In genomic region chr19:11852652-11853051, GRCm38 (mm10) we compare ENCODE assay signal across 27 mouse cellular contexts. TPM values are rescaled to one million over a fixed set of nuclear protein-coding genes. Genes with fewer than 3 reads are reported as not detected.
"Had no signal": no experiment of that assay in that cellular context is flagged by ENCODE, and none has a peak within 500 bp of the region (broad histone marks: within the 10 kb centered on the region; RNA-seq: fewer than 3 reads in every experiment).

No protein-coding gene starts in this region.

- DNase-seq: kidney, adult 2 months; kidney, postnatal 25 days; liver; lung, adult 18-20 months; lung, postnatal 14 days; lung, postnatal 4 days; right cerebral cortex, adult 18-20 months; right cerebral cortex, postnatal 14 days; right cerebral cortex, postnatal 4 days; thymus, postnatal 36 days had no signal

- ATAC-seq: liver, embryonic 12.5 days; midbrain, embryonic 15.5 days had no signal

RNA-seq across cellular contexts. Expression of gene Olfr1418, which starts 8.2 kb away (rescaled TPM):
- total RNA-seq: layer of hippocampus, adult 8-10 months; layer of hippocampus, postnatal 14 days; left cerebral cortex, postnatal 25 days; megakaryocyte, adult 5-6 weeks had no signal
- polyA plus RNA-seq: kidney, adult 2 months; kidney, embryonic 14.5 days; kidney, postnatal 0 days; large intestine, adult 2 months; limb, embryonic 10.5 days; limb, embryonic 13.5 days; liver, embryonic 12.5 days; liver, embryonic 15.5 days; lung, embryonic 15.5 days; midbrain, embryonic 12.5 days; midbrain, embryonic 15.5 days; neural tube, embryonic 12.5 days; neural tube, embryonic 15.5 days; stomach, embryonic 15.5 days had no signal

RNA-seq across cellular contexts. Expression of gene Olfr1417, which starts 13.6 kb away (rescaled TPM):
- total RNA-seq: layer of hippocampus, adult 8-10 months; layer of hippocampus, postnatal 14 days; left cerebral cortex, postnatal 25 days; megakaryocyte, adult 5-6 weeks had no signal
- polyA plus RNA-seq: kidney, adult 2 months; kidney, postnatal 0 days; large intestine, adult 2 months; limb, embryonic 10.5 days; limb, embryonic 13.5 days; liver, embryonic 12.5 days; liver, embryonic 15.5 days; lung, embryonic 15.5 days; midbrain, embryonic 12.5 days; neural tube, embryonic 12.5 days; neural tube, embryonic 15.5 days; stomach, embryonic 15.5 days had no signal

RNA-seq across cellular contexts. Expression of gene Olfr1419, which starts 22.3 kb away (rescaled TPM):
- total RNA-seq: layer of hippocampus, adult 8-10 months; layer of hippocampus, postnatal 14 days; left cerebral cortex, postnatal 25 days; megakaryocyte, adult 5-6 weeks had no signal
- polyA plus RNA-seq: kidney, adult 2 months; kidney, embryonic 14.5 days; kidney, postnatal 0 days; large intestine, adult 2 months; limb, embryonic 10.5 days; limb, embryonic 13.5 days; liver, embryonic 12.5 days; liver, embryonic 15.5 days; lung, embryonic 15.5 days; midbrain, embryonic 12.5 days; midbrain, embryonic 15.5 days; neural tube, embryonic 12.5 days; neural tube, embryonic 15.5 days; stomach, embryonic 15.5 days had no signal

RNA-seq across cellular contexts. Expression of gene Olfr1420, which starts 33.7 kb away (rescaled TPM):
- total RNA-seq: layer of hippocampus, adult 8-10 months; layer of hippocampus, postnatal 14 days; left cerebral cortex, postnatal 25 days; megakaryocyte, adult 5-6 weeks had no signal
- polyA plus RNA-seq: kidney, adult 2 months; large intestine, adult 2 months; limb, embryonic 10.5 days; limb, embryonic 13.5 days; liver, embryonic 12.5 days; liver, embryonic 15.5 days; midbrain, embryonic 12.5 days; midbrain, embryonic 15.5 days; neural tube, embryonic 12.5 days; neural tube, embryonic 15.5 days had no signal
